Comparison of ENCODE assay signal across 20 mouse cellular contexts in the genomic region with DNA sequence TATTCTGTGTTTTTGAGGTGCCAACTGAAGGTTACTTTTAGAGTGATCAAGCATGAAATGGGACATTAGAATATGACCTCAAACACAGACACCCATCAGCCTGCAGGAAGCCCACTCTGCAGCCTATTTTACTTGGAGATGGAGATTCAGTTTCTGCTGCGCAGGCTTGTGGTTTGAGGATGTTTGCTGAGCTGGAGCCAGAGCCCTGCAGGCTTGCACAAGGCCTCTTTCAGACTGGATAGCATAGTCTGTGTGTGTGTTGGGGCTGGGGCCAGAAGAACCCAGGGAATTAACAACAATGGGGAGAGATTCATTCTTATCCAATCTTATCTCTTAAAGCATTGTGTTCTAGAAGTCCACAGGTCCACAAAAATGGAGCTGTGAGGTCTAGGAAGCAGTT. TPM values are rescaled to one million over a fixed set of nuclear protein-coding genes. Genes with fewer than 3 reads are reported as not detected.
DNase-seq lines count a peak whose midpoint lies in the region; ATAC-seq and TF ChIP-seq lines count a peak whose summit lies in the region.
"Had no signal": no experiment of that assay in that cellular context is flagged by ENCODE, and none has a peak within 500 bp of the region (broad histone marks: within the 10 kb centered on the region; RNA-seq: fewer than 3 reads in every experiment).

No protein-coding gene starts in this region.

- no peaks in the 10 kb centered on the region for H3K36me3 ChIP-seq in lung, embryonic 14.5 days (ENCODE audit: insufficient read depth)
- no peaks in the 10 kb centered on the region for H3K36me3 ChIP-seq in liver, postnatal 0 days (replicated peaks; ENCODE audit: insufficient read depth, low read length)
- H3K36me3 ChIP-seq: forebrain, embryonic 12.5 days; hindbrain, embryonic 10.5 days; intestine, embryonic 15.5 days had no signal

- H3K4me1 ChIP-seq in lung, embryonic 14.5 days (ENCODE audit: insufficient read depth) = peaks cover 3% of the 10 kb centered on the region; the same call in 1 of the 2 replicates
- peaks cover 3% of the 10 kb centered on the region; the same call in 1 of the 2 replicates for H3K4me1 ChIP-seq in liver, postnatal 0 days (ENCODE audit: insufficient read depth)
- H3K4me1 ChIP-seq: intestine, embryonic 15.5 days had no signal

- no peak overlapping the region for H3K9ac ChIP-seq in lung, embryonic 14.5 days
- H3K9ac ChIP-seq in liver, postnatal 0 days (replicated peaks) = no peak overlapping the region
- H3K9ac ChIP-seq: forebrain, embryonic 12.5 days; hindbrain, embryonic 14.5 days; intestine, embryonic 15.5 days had no signal

- no peak for TF ChIP-seq EP300 in liver, postnatal 0 days (IDR thresholded peaks at IDR 0.05; ENCODE audit: low read depth)

- H3K27ac ChIP-seq in lung, embryonic 14.5 days (ENCODE audit: low read depth) = no peak overlapping the region
- no peak overlapping the region for H3K27ac ChIP-seq in liver, postnatal 0 days (ENCODE audit: low read depth)
- H3K27ac ChIP-seq: forebrain, embryonic 12.5 days; hindbrain, embryonic 10.5 days; hindbrain, embryonic 14.5 days; intestine, embryonic 15.5 days had no signal

- H3K9me3 ChIP-seq in lung, embryonic 14.5 days (ENCODE audit: low read depth, low read length) = no peaks in the 10 kb centered on the region
- H3K9me3 ChIP-seq in liver, postnatal 0 days (ENCODE audit: low read length) = no peaks in the 10 kb centered on the region
- H3K9me3 ChIP-seq: forebrain, embryonic 12.5 days; hindbrain, embryonic 10.5 days; intestine, embryonic 15.5 days had no signal

- no peak for ATAC-seq in lung, embryonic 14.5 days (ENCODE audit: insufficient read depth)
- ATAC-seq in hematopoietic stem cell, adult 5-6 weeks (replicated peaks in 1 of 2; ENCODE audit: insufficient read depth in 1 of 2, low FRiP score in 2 of 2, low TSS enrichment in 1 of 2, low read depth in 1 of 2, poor library complexity in 2 of 2, severe bottlenecking in 2 of 2) = peak; percentile 33 to 43; a peak in 2 of 4 replicates
- no peak for ATAC-seq in liver, postnatal 0 days
- ATAC-seq: forebrain, embryonic 16.5 days; intestine, embryonic 15.5 days had no signal

- no peak for TF ChIP-seq CTCF in lung, embryonic 14.5 days (IDR thresholded peaks at IDR 0.05; ENCODE audit: low read depth)
- no peak for TF ChIP-seq CTCF in liver, postnatal 0 days (IDR thresholded peaks at IDR 0.05; ENCODE audit: low read depth)

- WGBS in lung, embryonic 14.5 days = 54% methylated on average over 1 of the region's 1 CpGs
- WGBS in liver, postnatal 0 days (ENCODE audit: insufficient replicate concordance) = 41% methylated on average over 1 of the region's 1 CpGs

- no peaks in the 10 kb centered on the region for H3K27me3 ChIP-seq in lung, embryonic 14.5 days (ENCODE audit: insufficient read depth, low read length)
- no peaks in the 10 kb centered on the region for H3K27me3 ChIP-seq in liver, postnatal 0 days (ENCODE audit: insufficient read depth, low read length)
- H3K27me3 ChIP-seq: CH12.LX; forebrain, embryonic 12.5 days; intestine, embryonic 15.5 days had no signal

- peak; percentile 29 for DNase-seq in lung, embryonic 14.5 days
- DNase-seq in lung, postnatal 25 days (ENCODE audit: low spot score) = no peak
- peak; percentile 76 for DNase-seq in brain, adult 2 months (ENCODE audit: low read depth, low spot score)
- DNase-seq in gastrocnemius, adult 8-10 months (ENCODE audit: low spot score in 2 of 2) = no peak
- DNase-seq in cerebellum, adult 8-10 months = no peak
- no peak for DNase-seq in liver, postnatal 0 days
- DNase-seq: adrenal gland, adult 2 months; adrenal gland, postnatal 25 days; cerebellum, adult 11-12 months; cerebellum, adult 9-11 months; cerebellum, postnatal 36 days; gastrocnemius, postnatal 14 days; heart, postnatal 10 days had no signal

- no peak overlapping the region for H3K4me3 ChIP-seq in lung, embryonic 14.5 days (ENCODE audit: low read depth, low read length)
- no peak overlapping the region for H3K4me3 ChIP-seq in liver, postnatal 0 days (ENCODE audit: low read depth, low read length)
- H3K4me3 ChIP-seq: forebrain, embryonic 12.5 days; hindbrain, embryonic 10.5 days; intestine, embryonic 15.5 days had no signal

- H3K4me2 ChIP-seq in lung, embryonic 14.5 days = no peak overlapping the region
- no peak overlapping the region for H3K4me2 ChIP-seq in liver, postnatal 0 days (ENCODE audit: low read depth, low read length)
- H3K4me2 ChIP-seq: forebrain, embryonic 12.5 days; hindbrain, embryonic 14.5 days; intestine, embryonic 15.5 days had no signal

RNA-seq across cellular contexts. Expression of a gene that starts 30.6 kb away (rescaled TPM):
- polyA plus RNA-seq in lung, embryonic 14.5 days (2014; fragmentation: Nextera tagmentation; extraction: Ambion mirVana) = 5.0 and 6.0 TPM in 2 replicates
- total RNA-seq in hematopoietic stem cell, adult 5-6 weeks (2017) = 200 and 209 TPM in 2 replicates
- total RNA-seq in gastrocnemius, adult 8-10 months (2022) = 100 to 1,000 TPM; 150 to 208 (median 158) TPM
- 17.0 and 18.6 TPM in 2 replicates for polyA plus RNA-seq in liver, postnatal 0 days (2015; fragmentation: Nextera tagmentation; extraction: Ambion mirVana)

Comparison
In these comparisons a context has a peak if more than half of its experiments do, and no peak if none do; other contexts are left out.
1. DNase-seq: peak in lung, embryonic 14.5 days (single experiment) and brain, adult 2 months (single experiment); none in lung, postnatal 25 days (single experiment), gastrocnemius, adult 8-10 months (0 of 2), cerebellum, adult 8-10 months (single experiment) and liver, postnatal 0 days (single experiment).
2. ATAC-seq: peak in hematopoietic stem cell, adult 5-6 weeks (2 of 2); none in lung, embryonic 14.5 days (single experiment) and liver, postnatal 0 days (single experiment).